11 mouse cellular contexts compared by ENCODE assay signal in the genomic region with DNA sequence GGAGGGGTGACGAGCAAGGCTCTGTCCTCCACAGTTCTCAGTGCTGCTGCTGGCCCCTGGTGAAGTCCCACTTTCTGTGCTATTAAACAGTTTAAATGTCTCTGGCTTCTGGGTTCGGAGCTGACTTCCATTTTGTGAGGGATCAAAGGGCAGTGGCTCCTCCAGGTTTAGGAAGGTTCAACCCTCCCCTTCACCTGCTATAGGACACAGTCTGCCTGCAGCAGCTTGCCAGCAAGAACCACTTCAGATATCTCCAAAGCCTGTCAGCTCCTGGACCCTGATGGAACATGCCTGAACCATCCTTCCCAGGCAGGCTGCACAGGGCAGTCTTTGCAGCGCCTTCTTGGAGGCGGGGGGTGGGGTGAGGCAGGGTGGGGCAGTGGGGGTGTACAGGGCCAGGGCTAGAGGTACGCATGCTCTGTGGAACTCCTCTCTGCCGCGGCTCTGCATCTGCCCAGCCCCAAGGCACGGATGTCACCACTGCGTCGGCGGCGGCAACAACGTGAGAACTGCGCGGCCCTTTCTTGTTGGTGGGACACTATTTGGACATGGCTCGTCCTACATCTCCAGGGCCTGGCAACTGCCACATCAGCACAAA.
DNase-seq lines count a peak whose midpoint lies in the region; ATAC-seq lines count a peak whose summit lies in the region.
"Had no signal": no experiment of that assay in that cellular context is flagged by ENCODE, and none has a peak within 500 bp of the region (broad histone marks: within the 10 kb centered on the region; RNA-seq: fewer than 3 reads in every experiment).

No protein-coding gene starts in this region.

- ATAC-seq in heart, embryonic 12.5 days (ENCODE audit: insufficient number of reproducible peaks, low FRiP score) = peak; percentile 60
- peak; percentile 78 for ATAC-seq in heart, embryonic 16.5 days (replicated peaks; ENCODE audit: extremely low read depth, insufficient read depth, low FRiP score)
- ATAC-seq in neural tube, embryonic 12.5 days (ENCODE audit: low FRiP score, low read depth) = peak; percentile 23; the same call in 1 of the 2 replicates
- ATAC-seq: liver, embryonic 12.5 days had no signal

- DNase-seq in heart, postnatal 14 days = no peak
- no peak for DNase-seq in embryonic facial prominence, embryonic 10.5 days (ENCODE audit: low spot score)
- no peak for DNase-seq in yolk sac, embryonic 10.5 days (ENCODE audit: low spot score)
- DNase-seq in gastrocnemius, postnatal 4 days (ENCODE audit: low spot score in 2 of 2) = no peak
- DNase-seq in adrenal gland, postnatal 36 days = no peak
- DNase-seq: kidney, adult 8-10 months had no signal

- H3K4me2 ChIP-seq in heart, embryonic 12.5 days = peak overlapping the region; percentile 34
- H3K4me2 ChIP-seq in heart, embryonic 16.5 days (ENCODE audit: low read depth, low read length) = peak overlapping the region; percentile 51
- H3K4me2 ChIP-seq in neural tube, embryonic 12.5 days (replicated peaks) = peak overlapping the region; percentile 41
- H3K4me2 ChIP-seq: liver, embryonic 12.5 days had no signal

- H3K9ac ChIP-seq in heart, embryonic 12.5 days = no peak overlapping the region
- peak overlapping the region; percentile 48 for H3K9ac ChIP-seq in heart, embryonic 16.5 days (ENCODE audit: low read length)
- peak overlapping the region; percentile 9; the same call in 1 of the 2 replicates for H3K9ac ChIP-seq in neural tube, embryonic 12.5 days
- H3K9ac ChIP-seq: liver, embryonic 12.5 days had no signal

- peaks cover 87% of the 10 kb centered on the region for H3K4me1 ChIP-seq in heart, embryonic 12.5 days (replicated peaks)
- peaks cover 99% of the 10 kb centered on the region for H3K4me1 ChIP-seq in embryonic facial prominence, embryonic 10.5 days
- peaks cover 70% of the 10 kb centered on the region for H3K4me1 ChIP-seq in heart, embryonic 16.5 days (ENCODE audit: control insufficient read depth, insufficient read depth, low read length)
- peaks cover 82% of the 10 kb centered on the region for H3K4me1 ChIP-seq in neural tube, embryonic 12.5 days
- H3K4me1 ChIP-seq: megakaryocyte, embryonic 14.5 days had no signal

- peak overlapping the region; percentile 66 for H3K27ac ChIP-seq in heart, embryonic 12.5 days (ENCODE audit: poor library complexity, severe bottlenecking)
- H3K27ac ChIP-seq in embryonic facial prominence, embryonic 10.5 days (replicated peaks) = peak overlapping the region; percentile 80
- peak overlapping the region; percentile 79 for H3K27ac ChIP-seq in heart, embryonic 16.5 days (ENCODE audit: low read length)
- H3K27ac ChIP-seq in neural tube, embryonic 12.5 days = 0 out of 2 replicates have a peak overlapping the region, but pooled peaks have one; percentile 4
- H3K27ac ChIP-seq: liver, embryonic 12.5 days had no signal

- H3K36me3 ChIP-seq in heart, embryonic 12.5 days = no peaks in the 10 kb centered on the region
- no peaks in the 10 kb centered on the region for H3K36me3 ChIP-seq in embryonic facial prominence, embryonic 10.5 days (replicated peaks)
- no peaks in the 10 kb centered on the region for H3K36me3 ChIP-seq in heart, embryonic 16.5 days (ENCODE audit: control insufficient read depth, insufficient read depth)
- no peaks in the 10 kb centered on the region for H3K36me3 ChIP-seq in neural tube, embryonic 12.5 days
- H3K36me3 ChIP-seq: liver, embryonic 12.5 days had no signal

- H3K27me3 ChIP-seq in heart, embryonic 12.5 days (replicated peaks) = 0 out of 2 replicates have a peak, but pooled peaks cover 28% of the 10 kb centered on the region
- peaks cover 97% of the 10 kb centered on the region for H3K27me3 ChIP-seq in embryonic facial prominence, embryonic 10.5 days (replicated peaks; ENCODE audit: low read depth, poor library complexity, severe bottlenecking)
- 0 out of 2 replicates have a peak, but pooled peaks cover 2% of the 10 kb centered on the region for H3K27me3 ChIP-seq in heart, embryonic 16.5 days (ENCODE audit: control insufficient read depth, insufficient read depth, low read length)
- H3K27me3 ChIP-seq in neural tube, embryonic 12.5 days (replicated peaks) = peaks cover 49% of the 10 kb centered on the region

- 44% methylated on average over 16 of the region's 16 CpGs for WGBS in heart, embryonic 12.5 days
- WGBS in embryonic facial prominence, embryonic 10.5 days = 55% methylated on average over 16 of the region's 16 CpGs
- 45% methylated on average over 16 of the region's 16 CpGs for WGBS in heart, embryonic 16.5 days
- 35% methylated on average over 16 of the region's 16 CpGs for WGBS in neural tube, embryonic 12.5 days

- no peak overlapping the region for H3K4me3 ChIP-seq in heart, embryonic 12.5 days
- peak overlapping the region; percentile 5; the same call in 1 of the 2 replicates for H3K4me3 ChIP-seq in embryonic facial prominence, embryonic 10.5 days
- 0 out of 2 replicates have a peak overlapping the region, but pooled peaks have one; percentile 4 for H3K4me3 ChIP-seq in heart, embryonic 16.5 days (ENCODE audit: low read length)
- H3K4me3 ChIP-seq in neural tube, embryonic 12.5 days = no peak overlapping the region
- H3K4me3 ChIP-seq: liver, embryonic 12.5 days; megakaryocyte, embryonic 14.5 days had no signal

- intact Hi-C loops in heart, postnatal 14 days (cut with DNase I) = loop anchor here (5.0 kb wide), 1 partner anchor 110 kb away; no protein-coding TSS in a partner anchor

- H3K9me3 ChIP-seq in heart, embryonic 12.5 days (replicated peaks) = no peaks in the 10 kb centered on the region
- no peaks in the 10 kb centered on the region for H3K9me3 ChIP-seq in embryonic facial prominence, embryonic 10.5 days
- no peaks in the 10 kb centered on the region for H3K9me3 ChIP-seq in heart, embryonic 16.5 days (replicated peaks; ENCODE audit: control insufficient read depth, low read length)
- no peaks in the 10 kb centered on the region for H3K9me3 ChIP-seq in neural tube, embryonic 12.5 days
- H3K9me3 ChIP-seq: liver, embryonic 12.5 days; megakaryocyte, embryonic 14.5 days had no signal

Comparison
In these comparisons a context has a peak if more than half of its experiments do, and no peak if none do; other contexts are left out.
1. H3K4me3 ChIP-seq: peak in embryonic facial prominence, embryonic 10.5 days (single experiment) and heart, embryonic 16.5 days (single experiment); none in heart, embryonic 12.5 days (single experiment) and neural tube, embryonic 12.5 days (single experiment).
2. ATAC-seq: peak in every context shown above with its lines; median percentile 78 in heart, embryonic 16.5 days; 60 in heart, embryonic 12.5 days; 23 in neural tube, embryonic 12.5 days.
3. H3K27ac ChIP-seq: peak in every context shown above with its lines; median percentile 80 in embryonic facial prominence, embryonic 10.5 days; 79 in heart, embryonic 16.5 days; 66 in heart, embryonic 12.5 days; 4 in neural tube, embryonic 12.5 days.
4. Peak in every context shown above with its lines, with median percentiles within 50 percentile points of each other: H3K4me2 ChIP-seq.